Mouse (Mus musculus) layer of hippocampus, postnatal 10 days (tissue): ENCODE measurements at regions not wholly inside any gene's neighbourhood (a gene's known extent, or its start where the extent isn't known, plus 50 kb on each side); places are given as distances from the start of the nearest gene placed in this dataset.

Experiments used
- DNase-seq, 2 experiments: peaks; one replicate each; pipeline ENCODE4 v3.0.0; 2021; ENCODE audit warnings: low spot score in 2 of 2

DNA sequence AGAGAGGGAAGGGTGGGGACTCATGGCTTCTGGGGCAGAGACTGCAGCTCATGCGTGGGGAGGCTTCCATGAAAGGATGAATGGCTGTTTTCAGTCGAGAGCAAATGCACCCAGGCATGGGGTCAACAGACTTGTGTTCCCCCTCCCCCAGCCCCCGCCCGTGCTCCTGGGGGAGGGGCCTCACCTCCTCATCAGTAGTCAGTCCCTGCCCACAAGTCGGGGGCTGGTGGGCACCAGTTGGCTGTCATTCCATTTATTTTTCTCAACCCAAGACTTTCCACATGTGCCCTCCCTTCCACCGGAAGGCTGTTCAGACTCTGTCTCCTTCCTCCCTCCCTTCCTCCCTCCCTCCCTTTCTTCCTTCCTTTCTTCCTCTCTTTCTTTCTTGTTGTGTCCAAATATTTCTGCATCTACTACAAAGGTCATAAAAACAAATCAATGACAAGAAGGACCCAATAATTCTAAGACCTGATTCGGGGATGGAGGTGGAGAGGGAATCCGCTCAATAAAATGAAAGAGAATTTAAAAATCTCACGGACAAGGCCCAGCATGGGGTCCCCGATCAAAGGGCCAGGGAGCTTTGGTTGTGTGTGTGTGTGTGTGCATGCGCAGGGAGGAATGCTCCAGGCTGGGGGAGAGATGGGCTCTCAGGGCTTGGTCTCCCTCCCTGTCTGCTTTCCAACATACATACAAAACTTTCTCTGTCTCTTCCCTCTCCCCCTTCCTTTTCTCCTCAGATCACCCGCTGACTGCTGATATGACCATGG lies 57.7 kb downstream of the Rpl14 start:
- no peak for DNase-seq

DNA sequence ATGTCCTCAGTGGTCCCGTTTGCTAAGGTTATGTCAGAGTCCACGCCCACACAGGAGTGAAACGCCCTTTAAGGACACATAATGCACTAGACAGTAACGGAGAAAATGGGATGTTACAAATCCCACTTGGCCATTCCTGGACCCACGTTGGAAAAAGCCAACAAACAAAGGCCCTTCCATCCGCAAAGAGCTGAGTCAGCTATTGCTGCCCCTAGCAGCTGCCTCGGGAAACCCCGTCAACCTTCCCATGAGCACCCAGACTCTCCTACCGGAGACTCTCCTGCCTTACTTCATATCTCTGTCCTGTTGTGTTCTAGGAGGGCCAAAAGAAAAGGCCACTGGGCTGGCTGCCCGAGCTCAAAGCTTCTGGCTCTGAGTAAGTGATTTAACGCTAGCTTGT lies 58.4 kb downstream of the Rpl14 start:
- no peak for DNase-seq

DNA sequence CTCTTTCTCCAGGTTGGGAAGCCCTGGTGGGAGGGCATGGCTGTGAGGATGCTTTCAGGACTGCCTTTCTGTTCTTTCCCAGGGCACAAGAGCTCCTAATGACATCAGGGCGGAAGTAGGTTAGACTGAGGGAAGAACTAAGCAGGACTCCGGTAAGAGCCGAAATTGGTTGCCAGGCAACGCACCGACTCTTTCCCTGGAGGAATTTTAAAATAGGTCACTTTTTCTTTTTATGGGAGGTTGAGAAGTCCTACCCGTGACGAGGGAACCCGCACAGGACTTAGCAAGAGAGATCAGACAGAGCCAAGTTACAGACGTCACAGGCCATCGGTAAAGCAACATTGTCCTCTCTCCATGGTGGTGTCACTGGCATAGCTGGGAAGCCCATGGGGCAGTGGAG lies 61.6 kb downstream of the Rpl14 start:
- no peak for DNase-seq

DNA sequence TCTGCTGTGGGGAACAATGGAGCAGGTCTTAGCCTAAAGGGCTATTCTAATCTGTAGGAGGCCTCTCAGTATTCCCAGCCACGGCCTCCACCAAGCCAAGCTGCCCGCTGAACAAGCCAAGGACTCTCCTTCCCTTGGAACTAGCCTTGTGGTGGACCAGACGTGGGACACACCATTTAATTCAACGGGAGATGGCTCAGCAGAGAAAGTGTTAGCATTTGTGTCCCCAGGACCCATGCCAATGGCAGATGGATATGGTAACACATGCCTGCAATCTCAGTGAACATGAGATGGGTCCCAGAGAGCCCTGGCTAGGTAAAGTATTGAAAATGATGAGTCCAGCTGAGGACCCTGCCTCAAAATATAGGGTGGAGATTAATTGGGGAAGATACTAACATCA lies 71.4 kb downstream of the Rpl14 start:
- peak; percentile 59 to 60 for DNase-seq

DNA sequence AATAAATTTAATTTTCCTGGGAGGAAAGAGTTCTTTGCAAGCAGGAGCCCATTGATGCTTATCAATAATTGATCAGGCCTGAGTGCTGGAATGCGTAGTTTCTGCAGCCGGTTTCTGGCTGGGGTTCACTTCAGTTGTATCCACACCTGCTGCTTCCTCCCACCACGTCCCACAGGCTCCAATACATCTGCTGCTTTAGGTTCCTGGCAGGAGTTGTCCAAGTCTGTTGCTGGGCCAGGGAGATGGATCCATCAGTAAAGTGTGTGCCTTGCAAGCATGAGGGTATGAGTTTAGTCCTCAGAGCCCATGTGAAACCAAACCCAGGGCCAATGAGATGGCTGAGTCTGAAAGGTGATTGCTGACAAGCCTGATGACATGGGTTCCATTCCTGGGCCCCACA lies 72.1 kb downstream of the Rpl14 start:
- DNase-seq = peak in 1 of 2 experiments; percentile 49

DNA sequence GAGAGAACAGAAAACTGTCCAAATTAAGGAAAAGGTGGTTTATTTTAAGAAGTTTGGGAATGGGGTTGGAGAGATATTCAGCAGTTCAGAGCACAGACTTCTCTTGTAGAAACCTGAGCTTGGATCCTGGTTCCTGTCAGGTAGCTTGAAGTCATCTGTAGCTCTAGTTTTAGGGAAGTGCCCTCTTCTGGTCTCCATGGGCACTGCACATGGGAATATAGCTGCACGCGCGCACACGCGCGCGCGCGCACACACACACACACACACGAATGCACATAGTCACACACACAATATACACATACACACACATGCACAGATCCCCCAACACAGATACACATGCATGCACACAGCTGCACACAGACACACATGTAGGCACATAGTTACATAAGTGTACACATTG lies 74.5 kb downstream of the Rpl14 start:
- DNase-seq = no peak

DNA sequence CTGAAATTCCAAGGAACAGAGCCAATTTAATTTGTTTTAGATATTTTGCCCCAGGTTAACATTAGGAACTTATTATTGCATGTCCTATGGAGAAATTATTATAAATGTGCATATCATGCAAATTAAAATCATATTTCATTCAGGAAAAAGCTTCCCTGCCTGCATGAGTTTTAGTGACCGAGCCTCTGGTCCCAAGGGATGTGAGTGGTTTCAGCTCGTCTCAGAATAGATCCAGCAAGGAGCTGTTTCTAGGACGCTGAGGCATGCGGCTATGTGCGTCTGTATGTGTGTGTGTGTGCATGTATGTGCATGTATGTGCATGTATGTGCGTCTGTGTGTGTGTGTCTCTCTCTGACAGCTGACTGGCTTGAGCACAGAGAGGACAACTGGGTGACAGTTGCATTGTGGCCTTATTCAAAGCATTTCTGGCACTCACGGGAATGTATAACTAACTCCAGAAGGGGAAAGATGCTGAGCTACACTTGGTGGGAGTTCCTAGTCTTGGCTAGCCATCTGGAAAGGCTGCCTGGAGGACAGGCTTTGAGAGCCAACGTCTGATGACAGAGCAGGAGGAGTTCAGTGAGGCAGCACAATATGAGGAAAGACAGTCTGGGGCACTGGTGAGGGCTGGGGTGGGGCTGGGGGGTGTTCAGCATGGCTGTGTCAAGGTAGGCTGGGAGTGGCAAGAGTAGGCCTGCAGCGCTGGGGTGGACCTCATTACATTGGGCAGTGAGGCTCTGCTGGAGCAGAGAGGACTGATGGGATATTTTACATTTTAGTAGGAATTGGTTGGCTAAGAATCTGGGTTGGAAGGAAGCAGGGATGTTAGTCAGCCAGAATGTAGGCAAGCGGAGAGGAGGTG lies 75.8 kb downstream of the Rpl14 start:
- no peak for DNase-seq

DNA sequence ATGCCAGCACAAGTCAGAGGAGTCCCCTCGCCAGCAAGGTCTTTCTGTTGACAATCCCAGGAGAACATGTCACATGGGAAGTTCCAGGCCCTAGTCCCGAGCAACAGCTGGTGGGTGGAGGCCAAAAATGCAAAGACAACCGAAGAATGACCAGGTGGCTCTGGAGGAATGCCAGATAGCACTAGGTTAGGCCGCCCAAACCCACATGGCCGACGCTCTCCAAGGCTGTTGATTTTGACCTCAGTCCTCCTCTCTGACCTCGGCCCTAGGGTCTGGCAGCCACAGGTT lies 76.4 kb downstream of the Rpl14 start:
- no peak for DNase-seq

DNA sequence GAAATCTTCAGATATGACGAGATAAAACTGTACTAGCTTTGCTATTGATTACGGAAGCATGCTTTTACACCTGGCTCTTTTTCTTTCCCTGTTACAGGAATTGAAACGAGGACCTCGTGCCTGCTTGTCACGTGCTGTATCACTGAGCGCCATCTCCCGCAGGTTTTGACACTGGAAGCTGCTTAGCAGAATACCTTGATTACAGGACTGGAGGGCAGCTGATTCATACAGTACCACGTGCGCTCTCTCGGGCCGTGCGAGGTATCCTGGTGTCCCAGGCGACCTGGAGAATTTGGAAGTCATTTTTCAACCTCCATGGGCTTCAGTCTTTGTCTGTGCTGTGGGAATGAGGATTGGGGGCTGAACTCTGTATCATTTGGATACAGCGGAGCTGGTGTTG lies 81.5 kb downstream of the Rpl14 start:
- DNase-seq = no peak

DNA sequence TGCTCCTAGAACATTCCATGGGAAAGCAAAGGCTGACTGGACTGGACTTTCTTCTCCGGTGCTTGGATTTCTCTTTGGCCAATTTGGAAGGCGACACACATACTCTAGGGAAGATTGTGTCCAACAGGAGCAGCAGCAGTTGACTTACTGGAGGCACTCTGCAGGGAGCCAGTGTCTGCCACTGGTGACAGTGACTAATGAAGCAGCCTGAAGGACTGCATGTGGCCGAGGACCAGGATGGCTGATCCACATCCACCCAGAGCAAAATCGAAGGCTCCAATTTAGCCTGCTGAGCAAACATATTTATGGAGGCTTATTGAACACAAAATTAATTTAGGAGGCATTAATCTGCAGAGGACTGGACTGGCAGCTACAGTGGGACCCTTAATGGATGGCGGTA lies 81.9 kb downstream of the Rpl14 start:
- no peak for DNase-seq

DNA sequence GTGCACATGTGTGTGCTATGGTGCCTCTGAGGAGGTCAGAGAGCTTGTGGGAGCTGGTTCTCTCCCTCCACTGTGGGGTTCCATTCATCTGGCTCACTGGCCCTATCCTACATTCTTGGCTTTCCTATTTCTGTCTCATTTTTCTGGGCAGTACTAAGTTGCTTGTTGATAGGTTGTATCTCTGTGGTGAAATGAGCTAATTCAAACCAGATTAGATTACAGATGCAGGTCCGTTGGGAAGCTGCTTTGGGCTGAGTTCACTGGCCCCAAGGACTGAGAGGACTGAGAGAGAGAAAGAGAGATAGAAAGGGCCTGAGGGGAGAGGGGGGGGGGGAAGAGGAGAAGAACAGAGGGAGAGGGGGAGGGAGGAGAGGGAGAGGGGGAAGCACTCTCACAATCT lies 83.5 kb downstream of the Rpl14 start:
- no peak for DNase-seq

DNA sequence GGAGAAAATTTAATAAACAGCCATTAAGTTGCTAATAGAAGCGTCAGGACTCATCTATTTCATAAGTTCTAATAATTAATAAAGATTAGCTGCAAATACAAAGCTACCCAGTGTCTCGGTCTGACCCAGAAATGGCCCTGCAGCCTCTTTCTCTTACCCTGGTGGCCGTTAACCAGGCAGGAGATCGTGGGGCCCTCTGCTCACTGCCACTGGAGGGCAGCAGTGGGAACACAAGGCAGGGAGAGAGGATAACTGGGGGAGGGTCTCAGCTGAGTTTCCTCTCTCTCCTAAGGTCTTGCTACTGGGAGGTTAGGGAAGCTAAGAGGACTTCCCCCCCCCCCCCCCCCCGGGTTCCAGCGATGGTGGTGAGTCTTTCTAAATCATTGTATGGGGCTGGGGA lies 85.7 kb downstream of the Rpl14 start:
- peak in 1 of 2 experiments; percentile 51 for DNase-seq

DNA sequence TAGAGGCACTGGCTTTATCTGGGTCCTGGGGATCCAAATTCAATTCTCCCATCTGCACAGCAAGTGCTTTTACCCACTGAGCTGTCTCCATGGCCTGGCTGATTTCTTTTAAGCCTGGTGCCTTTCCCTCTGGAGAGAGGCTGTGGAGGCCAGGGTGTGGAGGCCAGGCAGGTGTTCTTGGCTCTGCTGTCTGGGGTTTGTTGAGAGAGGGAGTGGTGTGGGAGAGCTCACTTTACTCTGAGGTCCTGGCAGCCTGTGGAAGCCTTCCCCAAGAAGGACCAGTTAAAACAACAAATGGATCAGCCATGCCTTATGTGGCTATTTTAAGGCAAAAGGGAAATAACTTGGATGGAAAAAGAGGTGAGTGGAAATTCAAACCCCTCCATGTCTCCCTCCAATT lies 86.5 kb downstream of the Rpl14 start:
- DNase-seq = no peak

DNA sequence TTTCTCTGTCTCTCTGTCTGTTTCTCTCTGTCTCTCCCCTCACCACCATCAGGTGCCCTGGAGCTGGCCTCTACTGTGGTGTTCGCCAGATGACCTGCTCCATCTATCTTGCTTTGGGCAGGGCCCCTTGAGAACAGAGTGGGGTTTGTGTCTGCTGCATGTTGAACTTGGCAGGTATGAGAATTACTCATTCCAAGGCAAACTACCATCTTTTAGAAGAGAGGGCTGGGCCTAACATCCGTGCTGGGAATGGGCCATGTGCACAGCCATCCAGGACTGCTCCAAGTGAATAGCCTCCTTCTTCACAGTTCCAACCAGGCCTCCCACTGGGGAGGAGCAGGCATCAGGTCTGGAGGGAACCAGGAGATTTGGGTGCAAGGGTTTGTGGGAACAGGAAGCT lies 87.3 kb downstream of the Rpl14 start:
- DNase-seq = no peak

DNA sequence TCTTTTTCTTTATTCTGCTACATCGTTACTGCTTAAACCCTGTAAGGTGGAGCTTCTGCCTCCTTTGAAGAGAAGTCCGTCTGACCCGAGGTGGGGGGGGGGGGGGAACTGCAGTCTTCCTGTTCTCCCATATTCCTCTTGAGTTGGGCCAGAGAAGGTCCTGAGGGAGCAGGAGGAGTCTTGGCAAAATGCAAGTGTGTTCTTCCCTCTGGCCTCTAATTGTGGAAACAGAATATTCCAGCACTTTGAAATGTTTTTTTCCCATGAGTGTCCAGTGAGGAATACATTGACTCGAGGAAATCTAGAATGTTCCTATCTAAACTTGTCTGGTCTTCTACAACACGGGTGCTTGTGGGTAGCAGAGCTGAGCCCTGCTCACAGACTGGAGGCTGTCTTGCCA lies 90.0 kb downstream of the Rpl14 start:
- DNase-seq = no peak

DNA sequence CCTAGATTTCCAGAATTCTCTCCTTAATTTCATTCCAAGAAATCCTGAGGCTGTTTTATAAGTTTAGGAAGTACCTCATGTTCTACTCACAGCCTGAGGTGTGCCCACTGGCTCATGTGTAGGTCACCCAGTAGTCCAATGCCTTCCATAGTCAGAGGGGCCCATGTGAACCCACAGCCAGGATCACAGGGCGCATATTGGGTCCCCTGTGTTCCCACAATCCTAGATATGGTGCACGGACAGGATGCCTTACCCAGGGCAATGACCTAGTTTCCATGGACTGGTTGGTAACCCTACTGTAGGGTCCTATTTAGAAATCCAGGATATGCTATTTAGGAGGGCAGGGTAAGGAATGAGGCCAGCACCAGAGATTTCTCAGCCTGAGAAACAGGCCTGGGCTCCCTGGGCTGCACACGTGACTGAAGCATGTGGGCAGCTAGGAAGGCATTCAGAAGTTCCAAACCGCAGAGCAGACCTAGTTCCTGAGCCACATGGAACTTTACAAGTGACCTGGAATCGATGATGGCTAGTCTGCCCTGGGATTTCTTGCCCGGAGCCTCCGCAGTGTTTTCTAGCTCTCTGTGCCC lies 90.5 kb downstream of the Rpl14 start:
- no peak for DNase-seq

DNA sequence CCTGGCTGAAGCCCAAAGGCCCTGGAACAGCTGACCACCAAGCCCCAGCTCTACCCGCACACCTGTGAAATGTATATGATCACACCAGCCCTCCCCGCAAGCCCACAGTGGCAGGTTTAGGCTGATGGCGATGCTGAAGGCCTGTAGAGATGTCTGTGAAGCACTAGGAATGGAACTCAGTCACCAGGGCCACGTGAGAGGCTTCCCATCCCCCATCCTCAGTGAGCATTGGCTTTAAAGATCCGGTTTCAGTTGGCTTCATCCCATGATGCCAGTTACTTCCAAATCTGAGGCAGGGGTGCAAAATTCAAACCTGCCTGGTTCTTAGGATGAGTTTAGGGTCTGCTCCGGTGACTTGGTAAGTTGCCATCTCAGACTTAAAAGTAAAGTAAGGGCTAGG lies 91.9 kb downstream of the Rpl14 start:
- no peak for DNase-seq

DNA sequence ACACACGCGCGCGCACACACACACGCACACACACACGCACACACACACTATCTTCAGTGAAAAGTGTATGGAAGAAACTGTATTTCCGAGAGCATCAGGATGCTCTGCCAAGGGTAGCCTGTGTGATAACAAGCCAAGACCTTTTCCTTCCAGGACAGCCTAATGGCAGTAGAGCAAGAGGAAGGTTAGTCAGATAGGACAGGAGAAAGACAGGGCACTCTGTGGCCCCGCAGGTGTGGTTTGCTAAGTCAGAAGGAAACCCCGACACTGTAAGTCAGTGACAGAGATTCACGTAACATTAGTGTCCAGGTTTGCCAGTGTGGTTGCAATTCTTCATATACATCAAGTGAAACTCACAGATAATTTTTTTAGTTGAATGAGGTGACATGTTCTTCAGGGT lies 92.8 kb downstream of the Rpl14 start:
- no peak for DNase-seq

DNA sequence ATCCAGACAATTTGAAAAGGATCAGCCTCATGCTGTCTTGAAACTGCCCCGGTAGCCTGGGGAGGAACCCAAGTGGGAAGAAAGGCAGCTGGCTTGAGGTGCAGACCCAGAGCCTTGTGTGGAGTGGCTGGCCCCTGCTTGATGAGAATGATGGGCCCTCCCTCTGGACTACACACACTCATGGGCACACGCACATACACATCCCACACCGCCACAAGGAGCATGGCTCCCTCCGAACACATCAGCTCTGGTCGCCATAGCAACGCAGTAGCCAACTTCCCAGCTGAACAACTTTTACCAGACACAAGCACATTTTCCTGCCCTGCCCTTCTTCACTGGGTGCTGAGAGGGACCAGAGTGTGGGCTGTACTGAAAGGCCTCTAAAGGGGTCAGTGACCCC lies 101.2 kb downstream of the Rpl14 start:
- DNase-seq = peak; percentile 29 to 41

DNA sequence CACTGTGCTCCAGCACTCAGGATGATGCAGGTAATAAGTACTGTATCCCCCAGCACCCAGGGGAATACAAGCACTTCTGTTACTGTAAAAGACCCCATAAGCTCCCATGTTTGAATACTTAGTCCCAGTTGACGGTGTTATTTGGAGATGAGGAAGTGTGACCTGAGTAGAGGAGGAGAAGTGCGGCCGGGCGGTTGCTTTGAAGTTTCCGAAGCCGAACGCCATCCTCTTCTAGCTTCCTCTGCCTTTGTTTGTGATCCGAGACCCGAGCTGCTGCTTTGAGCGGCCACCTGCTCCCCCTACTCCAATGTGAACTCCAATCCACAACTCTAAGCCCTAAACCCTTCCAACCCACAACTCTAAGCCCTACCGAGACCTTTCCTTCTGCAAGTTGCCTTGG lies 103.6 kb downstream of the Rpl14 start:
- no peak for DNase-seq

DNA sequence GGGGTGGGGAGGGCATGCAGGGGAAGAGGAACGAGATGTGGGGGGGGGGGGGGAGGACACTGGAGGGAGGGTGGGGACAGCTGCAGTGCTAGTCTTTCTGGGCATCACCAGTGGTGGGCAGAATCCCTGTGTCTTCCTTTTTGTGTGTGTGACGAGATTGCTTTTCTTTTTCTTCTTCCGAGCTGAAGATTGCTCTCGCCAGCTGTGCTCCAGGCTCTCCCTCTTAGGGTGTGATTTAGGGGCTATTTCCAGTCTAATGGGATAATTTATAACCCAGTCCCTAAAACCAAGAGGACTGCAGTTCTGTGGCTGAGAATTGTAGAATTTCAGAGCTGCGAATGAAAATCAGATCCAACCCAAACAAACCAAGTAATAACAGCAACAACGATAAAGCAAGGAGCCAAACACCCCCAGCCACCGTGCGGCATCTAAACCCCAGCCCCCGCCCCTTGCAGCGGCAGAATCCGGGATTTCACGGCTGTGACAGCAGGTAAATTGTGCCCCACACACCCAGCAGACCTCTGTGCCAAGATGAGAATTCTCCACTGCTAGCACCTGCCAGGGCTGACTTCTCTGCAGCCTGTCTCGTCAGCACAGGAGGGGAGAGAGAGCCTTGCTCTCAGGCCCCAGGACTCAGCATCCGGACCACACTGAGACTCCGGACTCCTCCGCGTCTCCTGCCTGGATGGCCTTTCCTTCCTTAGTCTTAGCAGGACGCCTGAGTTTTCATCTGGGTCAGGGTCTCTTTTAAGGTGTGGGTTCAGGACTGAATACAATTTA lies 104.3 kb downstream of the Rpl14 start:
- DNase-seq = peak in 1 of 2 experiments; percentile 25

DNA sequence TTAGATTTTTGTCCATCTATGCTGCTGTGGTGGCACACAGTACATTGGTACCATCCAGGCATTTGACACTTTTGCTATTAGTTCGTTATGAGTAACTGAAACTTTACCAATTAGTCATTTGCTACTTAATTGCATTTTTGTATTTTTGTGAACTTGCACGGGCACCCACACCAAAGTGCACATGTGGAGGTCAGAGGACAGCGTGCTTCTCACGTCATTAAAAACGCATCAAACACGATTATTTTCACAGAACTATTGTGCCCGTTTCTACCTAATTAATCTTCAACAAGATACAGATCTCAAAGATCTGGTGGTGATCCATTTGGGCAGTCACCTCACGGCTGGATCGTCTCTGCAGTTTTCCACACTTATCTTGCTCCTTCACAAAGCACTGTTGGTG lies 105.1 kb downstream of the Rpl14 start:
- no peak for DNase-seq
